Comparison of ENCODE assay signal across 13 mouse cellular contexts in the genomic region with DNA sequence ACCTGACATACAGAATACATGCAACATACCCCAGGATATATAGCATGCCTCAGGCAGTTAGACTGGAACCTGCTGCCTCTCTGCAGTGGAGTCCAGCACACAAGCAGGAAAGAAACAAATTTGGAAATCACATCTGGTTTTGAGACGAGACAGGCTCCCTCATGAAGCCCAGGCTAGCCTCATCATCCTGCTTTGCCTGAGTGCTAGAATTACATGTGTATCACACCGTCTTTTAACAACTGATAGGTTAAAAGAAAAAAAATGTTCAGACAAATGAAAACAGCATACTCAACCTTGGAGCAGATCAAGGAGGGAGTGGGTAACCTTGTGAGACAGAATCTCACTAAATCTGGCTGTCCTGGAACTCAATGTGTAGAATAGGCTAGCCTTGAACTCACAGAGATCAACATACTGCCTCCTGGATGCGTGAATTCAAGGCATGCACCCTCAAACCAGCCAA. TPM values are rescaled to one million over a fixed set of nuclear protein-coding genes. Genes with fewer than 3 reads are reported as not detected.
DNase-seq lines count a peak whose midpoint lies in the region; ATAC-seq and TF ChIP-seq lines count a peak whose summit lies in the region.
"Had no signal": no experiment of that assay in that cellular context is flagged by ENCODE, and none has a peak within 500 bp of the region (broad histone marks: within the 10 kb centered on the region; RNA-seq: fewer than 3 reads in every experiment).

No protein-coding gene starts in this region.

- no peaks in the 10 kb centered on the region for H3K27me3 ChIP-seq in heart, embryonic 15.5 days
- H3K27me3 ChIP-seq in lung, postnatal 0 days (replicated peaks; ENCODE audit: insufficient read depth, low read length), result no peaks in the 10 kb centered on the region
- H3K27me3 ChIP-seq in embryonic facial prominence, embryonic 12.5 days, result no peaks in the 10 kb centered on the region
- no peaks in the 10 kb centered on the region for H3K27me3 ChIP-seq in stomach, embryonic 14.5 days (ENCODE audit: control insufficient read depth, insufficient read depth, low read length)

- ATAC-seq in heart, embryonic 15.5 days (replicated peaks; ENCODE audit: insufficient number of reproducible peaks, insufficient read depth, low FRiP score, low read depth), result no peak
- ATAC-seq in lung, postnatal 0 days, result no peak
- no peak for ATAC-seq in embryonic facial prominence, embryonic 12.5 days (ENCODE audit: insufficient number of reproducible peaks, insufficient read depth, low FRiP score, low TSS enrichment)
- ATAC-seq in stomach, embryonic 14.5 days (ENCODE audit: insufficient number of reproducible peaks, insufficient read depth, low FRiP score, low read depth), result no peak

- peak overlapping the region; percentile 91 for H3K27ac ChIP-seq in heart, embryonic 15.5 days
- peak overlapping the region; percentile 81; the same call in 1 of the 2 replicates for H3K27ac ChIP-seq in lung, postnatal 0 days (ENCODE audit: low read length)
- peak overlapping the region; percentile 90 for H3K27ac ChIP-seq in embryonic facial prominence, embryonic 12.5 days
- H3K27ac ChIP-seq in stomach, embryonic 14.5 days (ENCODE audit: low read length), result peak overlapping the region; percentile 91; the same call in 1 of the 2 replicates

- 74% methylated on average over 3 of the region's 3 CpGs for WGBS in heart, embryonic 15.5 days
- 91% methylated on average over 3 of the region's 3 CpGs for WGBS in lung, postnatal 0 days
- 63% methylated on average over 3 of the region's 3 CpGs for WGBS in embryonic facial prominence, embryonic 12.5 days
- WGBS in stomach, embryonic 14.5 days, result 90% methylated on average over 3 of the region's 3 CpGs

- peaks cover 44% of the 10 kb centered on the region for H3K4me1 ChIP-seq in heart, embryonic 15.5 days (replicated peaks)
- peaks cover 30% of the 10 kb centered on the region for H3K4me1 ChIP-seq in lung, postnatal 0 days (ENCODE audit: insufficient read depth, low read depth, low read length)
- H3K4me1 ChIP-seq in embryonic facial prominence, embryonic 12.5 days, result peaks cover 28% of the 10 kb centered on the region
- peaks cover 29% of the 10 kb centered on the region for H3K4me1 ChIP-seq in stomach, embryonic 14.5 days (ENCODE audit: control insufficient read depth, insufficient read depth, low read length)

- intact Hi-C loops in heart, postnatal 36 days (cut with DNase I), result no loop called here

- DNase-seq in heart, postnatal 36 days, result no peak
- DNase-seq in lung, postnatal 0 days (ENCODE audit: low spot score), result no peak
- DNase-seq in lung, postnatal 14 days, result no peak
- no peak for DNase-seq in thymus, postnatal 4 days
- DNase-seq in left cerebral cortex, adult 11 months (ENCODE audit: low spot score), result no peak
- DNase-seq: adrenal gland, postnatal 25 days; kidney, adult 8-10 months; layer of hippocampus, adult 9-11 months; lung, postnatal 36 days had no signal

- TF ChIP-seq CTCF in lung, postnatal 0 days (IDR thresholded peaks at IDR 0.05), result no peak

- H3K9me3 ChIP-seq in heart, embryonic 15.5 days (replicated peaks), result no peaks in the 10 kb centered on the region
- no peaks in the 10 kb centered on the region for H3K9me3 ChIP-seq in lung, postnatal 0 days (ENCODE audit: low read length)
- no peaks in the 10 kb centered on the region for H3K9me3 ChIP-seq in embryonic facial prominence, embryonic 12.5 days
- H3K9me3 ChIP-seq in stomach, embryonic 14.5 days (ENCODE audit: control insufficient read depth, low read depth, low read length), result no peaks in the 10 kb centered on the region

- no peak overlapping the region for H3K9ac ChIP-seq in heart, embryonic 15.5 days
- H3K9ac ChIP-seq in lung, postnatal 0 days (replicated peaks; ENCODE audit: low read depth), result no peak overlapping the region
- H3K9ac ChIP-seq in embryonic facial prominence, embryonic 12.5 days, result no peak overlapping the region
- H3K9ac ChIP-seq in stomach, embryonic 14.5 days (replicated peaks; ENCODE audit: low read depth, low read length), result no peak overlapping the region

- H3K4me2 ChIP-seq in heart, embryonic 15.5 days, result no peak overlapping the region
- H3K4me2 ChIP-seq in lung, postnatal 0 days (replicated peaks; ENCODE audit: low read depth, low read length), result no peak overlapping the region
- no peak overlapping the region for H3K4me2 ChIP-seq in embryonic facial prominence, embryonic 12.5 days (replicated peaks)
- H3K4me2 ChIP-seq in stomach, embryonic 14.5 days (replicated peaks; ENCODE audit: low read depth, low read length), result no peak overlapping the region
- H3K4me2 ChIP-seq: liver, embryonic 11.5 days had no signal

- no peak for TF ChIP-seq EP300 in lung, postnatal 0 days (IDR thresholded peaks at IDR 0.05)

- no peak overlapping the region for H3K4me3 ChIP-seq in heart, embryonic 15.5 days
- no peak overlapping the region for H3K4me3 ChIP-seq in lung, postnatal 0 days (ENCODE audit: low read depth, low read length)
- no peak overlapping the region for H3K4me3 ChIP-seq in embryonic facial prominence, embryonic 12.5 days
- no peak overlapping the region for H3K4me3 ChIP-seq in stomach, embryonic 14.5 days (ENCODE audit: low read depth, low read length)

- peaks cover 23% of the 10 kb centered on the region for H3K36me3 ChIP-seq in heart, embryonic 15.5 days
- H3K36me3 ChIP-seq in lung, postnatal 0 days (ENCODE audit: insufficient read depth, low read length), result peaks cover 10% of the 10 kb centered on the region
- H3K36me3 ChIP-seq in embryonic facial prominence, embryonic 12.5 days, result peaks cover 35% of the 10 kb centered on the region
- H3K36me3 ChIP-seq in stomach, embryonic 14.5 days (ENCODE audit: control insufficient read depth, insufficient read depth, low read length), result peaks cover 33% of the 10 kb centered on the region

RNA-seq across cellular contexts. Expression of gene Ppia, which starts 8.1 kb away (rescaled TPM):
- 3,680 and 4,098 TPM in 2 replicates for polyA plus RNA-seq in heart, embryonic 15.5 days (2015; fragmentation: Nextera tagmentation; extraction: Ambion mirVana)
- 100 to 1,000 TPM; 331 to 351 TPM for total RNA-seq in heart, postnatal 36 days (2021)
- 3,011 and 3,180 TPM in 2 replicates for polyA plus RNA-seq in lung, postnatal 0 days (2015; fragmentation: Nextera tagmentation; extraction: Ambion mirVana)
- polyA plus RNA-seq in embryonic facial prominence, embryonic 12.5 days (2016; fragmentation: Nextera tagmentation; extraction: Ambion mirVana), result 5,090 and 5,096 TPM in 2 replicates
- polyA plus RNA-seq in stomach, embryonic 14.5 days (2014; fragmentation: Nextera tagmentation; extraction: Ambion mirVana), result 5,529 and 5,614 TPM in 2 replicates

RNA-seq across cellular contexts. Expression of gene Zmiz2, which starts 18.3 kb away (rescaled TPM):
- polyA plus RNA-seq in heart, embryonic 15.5 days (2015; fragmentation: Nextera tagmentation; extraction: Ambion mirVana), result 6.6 and 8.2 TPM in 2 replicates
- total RNA-seq in heart, postnatal 36 days (2021), result 10 to 100 TPM; 35.0 to 39.5 TPM
- polyA plus RNA-seq in lung, postnatal 0 days (2015; fragmentation: Nextera tagmentation; extraction: Ambion mirVana), result 8.6 and 8.7 TPM in 2 replicates
- polyA plus RNA-seq in embryonic facial prominence, embryonic 12.5 days (2016; fragmentation: Nextera tagmentation; extraction: Ambion mirVana), result 11.9 and 12.5 TPM in 2 replicates
- 12.6 and 14.3 TPM in 2 replicates for polyA plus RNA-seq in stomach, embryonic 14.5 days (2014; fragmentation: Nextera tagmentation; extraction: Ambion mirVana)

RNA-seq across cellular contexts. Expression of gene H2afv, which starts 37.1 kb away (rescaled TPM):
- polyA plus RNA-seq in heart, embryonic 15.5 days (2015; fragmentation: Nextera tagmentation; extraction: Ambion mirVana), result 318 and 327 TPM in 2 replicates
- total RNA-seq in heart, postnatal 36 days (2021), result 10 to 100 TPM; 70.4 to 83.8 TPM
- polyA plus RNA-seq in lung, postnatal 0 days (2015; fragmentation: Nextera tagmentation; extraction: Ambion mirVana), result 259 and 268 TPM in 2 replicates
- 693 and 728 TPM in 2 replicates for polyA plus RNA-seq in embryonic facial prominence, embryonic 12.5 days (2016; fragmentation: Nextera tagmentation; extraction: Ambion mirVana)
- polyA plus RNA-seq in stomach, embryonic 14.5 days (2014; fragmentation: Nextera tagmentation; extraction: Ambion mirVana), result 524 and 623 TPM in 2 replicates
